Mouse (Mus musculus) neural tube, embryonic 11.5 days (tissue): ENCODE measurements at regions not wholly inside any gene's neighbourhood (a gene's known extent, or its start where the extent isn't known, plus 50 kb on each side); places are given as distances from the start of the nearest gene placed in this dataset.

Experiments
- ATAC-seq: fragments of 200-750 bp; cut with Nextera tagmentation; 2 replicates; pipeline ENCODE4 v1.8.0; 2017; ENCODE audit warnings: moderate number of reproducible peaks, mild to moderate bottlenecking, moderate TSS enrichment, moderate library complexity; ENCODE audit not compliant: insufficient read depth, low FRiP score, low TSS enrichment
- DNase-seq: peaks from one replicate; pipeline ENCODE4 v3.0.0-alpha.2; 2015; ENCODE audit warnings: low spot score
- H3K27ac ChIP-seq: fragments of 300-500 bp; sonication (generic); 2 replicates; pipeline ENCODE4 v1.5.1; 2014; ENCODE audit warnings: low read depth, mild to moderate bottlenecking, low read length
- H3K27me3 ChIP-seq: fragments of 300-500 bp; sonication (generic); 2 replicates; pipeline ENCODE4 v1.6.1; 2014; ENCODE audit warnings: mild to moderate bottlenecking, low read length, mixed read lengths; ENCODE audit not compliant: control insufficient read depth, insufficient read depth
- H3K36me3 ChIP-seq: fragments of 300-500 bp; sonication (generic); 2 replicates; pipeline ENCODE4 v1.6.1; 2014; ENCODE audit warnings: mild to moderate bottlenecking, low read length, moderate library complexity, mixed read lengths; ENCODE audit not compliant: control insufficient read depth, insufficient read depth
- H3K4me1 ChIP-seq: fragments of 300-500 bp; sonication (generic); 2 replicates; pipeline ENCODE4 v1.6.1; 2014; ENCODE audit warnings: low read length, mixed read lengths; ENCODE audit not compliant: control insufficient read depth, insufficient read depth
- H3K4me2 ChIP-seq: fragments of 300-500 bp; sonication (generic); 2 replicates; pipeline ENCODE4 v1.6.1; 2014; ENCODE audit warnings: low read depth, mild to moderate bottlenecking, moderate library complexity
- H3K4me3 ChIP-seq: fragments of 300-500 bp; sonication (generic); 2 replicates; pipeline ENCODE4 v1.5.1; 2014; ENCODE audit warnings: low read depth, low read length
- H3K9ac ChIP-seq: fragments of 300-500 bp; sonication (generic); 2 replicates; pipeline ENCODE4 v1.6.1; 2014; ENCODE audit warnings: mild to moderate bottlenecking, low read length
- H3K9me3 ChIP-seq: fragments of 300-500 bp; sonication (generic); 2 replicates; pipeline ENCODE4 v1.6.1; 2016; ENCODE audit warnings: low read length; ENCODE audit not compliant: control insufficient read depth
- WGBS: fragments of 180-500 bp; shearing (Covaris S2); extraction: QIAGEN DNeasy Blood & Tissue Kit; methylation state at CpG from one replicate; pipeline ENCODE4 v1.1.7; 2014; 5-methylcytosine and 5-hydroxymethylcytosine counted together

DNA sequence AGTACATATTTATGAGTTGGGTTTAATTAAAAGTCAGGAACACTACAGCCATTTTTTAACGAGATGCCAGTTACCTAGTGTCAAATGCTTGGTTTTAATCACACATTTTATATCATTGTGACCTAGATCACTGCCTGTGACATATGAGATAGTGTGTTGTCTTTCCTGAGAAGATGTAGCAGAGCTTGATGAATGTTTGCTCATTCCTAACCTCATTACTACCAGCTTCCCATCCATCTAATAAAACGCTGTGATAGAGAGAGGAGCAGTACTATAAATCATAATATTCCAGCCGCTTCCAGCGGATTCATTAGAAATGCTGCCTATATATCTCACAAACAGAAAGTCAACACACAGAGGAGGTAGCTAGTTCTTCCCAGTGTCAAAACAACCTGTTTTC, 163.6 kb downstream of the Aldoart1 start:
- ATAC-seq: no peak
- Histone ChIP-seq H3K27me3 (no peaks in the 10 kb centered on the region), H3K9ac (no peak overlapping the region), H3K27ac (no peak overlapping the region), H3K36me3 (no peaks in the 10 kb centered on the region), H3K9me3 (no peaks in the 10 kb centered on the region), H3K4me1 (no peaks in the 10 kb centered on the region), H3K4me3 (no peak overlapping the region), H3K4me2 (no peak overlapping the region)
- no peak for DNase-seq
- 81% methylated on average over 4 of the region's 4 CpGs for WGBS

DNA sequence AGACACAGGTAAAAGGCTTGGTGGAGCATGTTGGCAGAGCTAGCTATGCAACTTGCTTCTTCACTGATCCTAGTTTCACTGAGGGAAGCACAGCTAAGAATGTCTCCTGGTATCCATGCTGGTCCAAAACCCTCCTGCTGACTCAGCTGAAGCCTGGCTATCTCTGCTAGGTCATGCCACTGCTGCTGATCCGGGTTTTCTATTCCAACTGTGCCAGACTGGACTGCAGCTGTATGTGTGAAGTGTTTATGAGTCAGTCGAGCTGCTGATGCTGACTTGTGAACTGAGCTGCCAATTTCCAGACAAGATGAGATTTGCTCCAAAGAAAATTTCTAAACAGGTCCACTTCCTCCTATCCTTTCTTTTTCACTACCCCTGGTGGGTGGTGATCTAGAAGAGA, 178.4 kb downstream of the Aldoart1 start:
- H3K4me2 ChIP-seq: no peak overlapping the region
- no peak for ATAC-seq
- no peaks in the 10 kb centered on the region for H3K9me3 ChIP-seq
- no peaks in the 10 kb centered on the region for H3K36me3 ChIP-seq
- H3K4me3 ChIP-seq: no peak overlapping the region
- H3K27me3 ChIP-seq: no peaks in the 10 kb centered on the region
- no peaks in the 10 kb centered on the region for H3K4me1 ChIP-seq
- WGBS: 84% methylated on average over 2 of the region's 2 CpGs
- no peak overlapping the region for H3K9ac ChIP-seq
- H3K27ac ChIP-seq: no peak overlapping the region
- DNase-seq: no peak

DNA sequence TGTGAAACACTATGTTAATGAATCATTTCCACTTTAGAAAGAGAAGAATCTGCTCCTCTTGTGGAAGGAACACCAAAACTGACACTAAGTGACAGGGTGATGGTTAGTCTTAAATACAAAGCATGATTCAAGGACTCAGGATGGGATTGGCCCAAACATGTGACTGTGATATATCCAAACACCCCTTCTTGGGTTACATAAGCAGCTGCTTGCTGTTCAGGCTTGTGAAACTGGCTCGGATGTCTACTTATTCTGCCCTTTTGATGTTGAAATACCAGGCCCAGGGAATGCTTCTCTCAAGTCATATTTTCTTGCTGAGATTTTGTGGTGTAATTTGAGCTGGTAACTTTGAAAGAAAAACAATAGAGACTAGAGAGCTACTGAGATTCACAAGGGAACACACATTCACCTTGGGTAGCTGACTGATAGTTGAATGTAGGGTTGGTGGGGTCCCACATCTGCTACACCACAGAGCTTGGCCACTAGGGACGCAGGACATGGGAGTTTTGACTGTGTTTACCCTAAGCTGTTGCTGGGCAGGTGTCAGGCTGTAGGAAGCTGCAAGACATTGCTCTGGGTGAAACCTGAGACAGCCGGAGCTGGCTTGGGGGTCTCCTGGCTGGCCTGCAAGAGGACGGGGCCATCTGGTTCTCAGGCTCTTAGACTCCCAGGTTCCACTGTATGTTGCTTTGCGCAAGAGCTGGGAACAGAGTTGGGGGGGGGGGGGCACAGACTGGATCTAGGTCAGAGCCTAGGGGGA, 180.6 kb downstream of the Aldoart1 start:
- Histone ChIP-seq H3K36me3 (no peaks in the 10 kb centered on the region), H3K9me3 (no peaks in the 10 kb centered on the region), H3K4me3 (no peak overlapping the region), H3K4me1 (no peaks in the 10 kb centered on the region), H3K27ac (no peak overlapping the region), H3K4me2 (no peak overlapping the region), H3K9ac (no peak overlapping the region), H3K27me3 (no peaks in the 10 kb centered on the region)
- DNase-seq (no peak), ATAC-seq (no peak)
- WGBS: 60% methylated on average over 5 of the region's 5 CpGs

DNA sequence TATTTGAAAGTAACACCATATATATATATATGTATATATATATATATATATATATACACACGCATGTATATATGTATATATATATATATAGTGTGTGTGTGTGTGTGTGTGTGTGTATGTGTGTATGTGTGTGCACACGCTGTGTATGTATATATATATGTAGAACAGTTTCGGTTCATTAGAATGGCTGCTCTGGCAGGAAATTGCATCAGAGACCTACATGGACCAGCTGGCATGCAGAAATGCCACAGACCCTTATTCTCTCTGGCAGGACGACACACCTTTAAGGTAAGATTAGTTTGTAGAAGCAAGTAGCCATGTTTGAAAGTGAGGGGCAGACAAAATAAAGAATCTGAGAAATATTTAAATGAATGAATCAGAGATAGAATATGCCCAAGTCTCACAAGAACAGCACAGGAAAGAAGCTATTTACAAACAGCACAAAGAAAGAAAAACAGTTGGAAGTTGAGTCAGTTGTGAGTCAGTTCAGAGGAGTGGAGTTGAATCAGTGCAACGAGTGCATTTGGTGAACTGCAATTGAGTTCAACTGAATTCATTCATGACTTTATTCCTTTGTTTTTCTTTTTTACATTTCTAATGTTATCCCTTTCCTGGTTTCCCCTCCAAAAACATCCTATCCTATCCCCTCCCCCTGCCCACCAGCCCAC, 182.5 kb downstream of the Aldoart1 start:
- Histone ChIP-seq H3K9me3 (no peaks in the 10 kb centered on the region), H3K4me2 (no peak overlapping the region), H3K27ac (no peak overlapping the region), H3K4me1 (no peaks in the 10 kb centered on the region), H3K36me3 (no peaks in the 10 kb centered on the region), H3K4me3 (no peak overlapping the region), H3K9ac (no peak overlapping the region), H3K27me3 (no peaks in the 10 kb centered on the region)
- ATAC-seq: no peak
- DNase-seq: no peak
- 81% methylated on average over 5 of the region's 5 CpGs for WGBS

DNA sequence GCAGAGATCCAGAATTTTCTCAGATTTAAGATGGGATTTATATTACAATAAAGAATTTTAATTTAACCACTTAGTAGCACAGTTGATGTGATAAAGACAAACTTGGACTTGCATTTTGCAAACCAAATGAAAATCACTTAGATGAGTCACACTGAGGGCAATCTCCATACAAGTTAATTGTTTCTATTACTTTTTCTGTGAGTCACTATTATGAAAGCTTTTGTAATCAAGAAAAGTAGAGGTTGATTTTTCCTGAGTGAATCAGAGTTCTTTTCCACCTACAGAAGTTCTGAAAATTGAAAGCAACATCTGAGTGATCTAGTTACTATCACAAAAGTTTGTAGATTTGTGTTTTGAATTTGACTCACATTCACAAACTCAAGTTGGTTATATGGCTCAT, 188.1 kb downstream of the Aldoart1 start:
- no peak overlapping the region for H3K9ac ChIP-seq
- H3K27ac ChIP-seq: no peak overlapping the region
- no peak overlapping the region for H3K4me3 ChIP-seq
- no peaks in the 10 kb centered on the region for H3K4me1 ChIP-seq
- no peaks in the 10 kb centered on the region for H3K36me3 ChIP-seq
- no peaks in the 10 kb centered on the region for H3K9me3 ChIP-seq
- DNase-seq (no peak), ATAC-seq (no peak)
- H3K4me2 ChIP-seq: no peak overlapping the region
- H3K27me3 ChIP-seq: no peaks in the 10 kb centered on the region

DNA sequence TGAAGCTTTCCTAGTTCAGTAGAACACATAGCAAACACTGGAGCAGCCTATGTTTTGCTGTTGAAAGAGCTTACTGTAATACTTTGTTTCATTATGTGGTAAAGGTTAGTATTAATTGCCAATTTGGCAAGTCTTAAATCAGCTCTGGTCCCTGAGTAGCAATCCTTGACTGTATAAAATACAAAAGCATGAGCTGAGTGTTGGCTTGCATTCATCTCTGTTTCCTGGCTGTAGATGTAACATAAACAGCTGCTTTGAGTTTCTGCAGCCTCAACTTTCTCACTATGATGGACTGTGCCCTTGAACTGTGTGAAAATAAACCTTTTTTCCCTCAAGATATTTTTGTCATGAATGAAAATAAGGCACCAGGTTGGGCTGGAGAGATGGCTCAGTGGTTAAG, 190.0 kb downstream of the Aldoart1 start:
- no peak for DNase-seq
- no peak for ATAC-seq
- no peak overlapping the region for H3K9ac ChIP-seq

DNA sequence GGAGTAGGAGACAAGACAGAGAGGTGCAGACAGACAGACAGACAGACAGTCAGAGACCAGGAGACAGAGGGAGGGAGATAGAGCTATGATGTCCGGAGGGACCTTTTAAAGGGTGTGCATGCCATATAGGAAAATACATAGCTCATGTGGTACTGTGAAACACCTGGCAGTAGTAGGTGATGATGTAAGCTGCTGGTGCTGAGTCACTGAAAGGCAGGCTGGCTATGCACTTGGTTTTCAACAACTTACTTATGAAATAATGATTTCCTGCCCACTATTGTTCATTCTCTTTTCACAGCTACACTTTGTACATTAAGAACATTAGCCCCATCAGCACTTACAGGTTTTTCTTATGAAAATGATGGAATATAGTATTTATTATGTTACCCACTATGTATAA, 196.2 kb downstream of the Aldoart1 start:
- no peaks in the 10 kb centered on the region for H3K36me3 ChIP-seq
- H3K9ac ChIP-seq: no peak overlapping the region
- no peaks in the 10 kb centered on the region for H3K9me3 ChIP-seq
- ATAC-seq: no peak
- no peak overlapping the region for H3K4me2 ChIP-seq
- no peaks in the 10 kb centered on the region for H3K4me1 ChIP-seq
- DNase-seq: no peak
- no peak overlapping the region for H3K4me3 ChIP-seq
- H3K27me3 ChIP-seq: no peaks in the 10 kb centered on the region
- no peak overlapping the region for H3K27ac ChIP-seq
- 79% methylated on average over 1 of the region's 1 CpGs for WGBS

More for the DNA sequence above, 190.0 kb downstream of the Aldoart1 start:
- Histone ChIP-seq H3K4me2 (no peak overlapping the region), H3K9me3 (no peaks in the 10 kb centered on the region), H3K36me3 (no peaks in the 10 kb centered on the region), H3K4me3 (no peak overlapping the region), H3K4me1 (no peaks in the 10 kb centered on the region), H3K27ac (no peak overlapping the region), H3K27me3 (no peaks in the 10 kb centered on the region)

DNA sequence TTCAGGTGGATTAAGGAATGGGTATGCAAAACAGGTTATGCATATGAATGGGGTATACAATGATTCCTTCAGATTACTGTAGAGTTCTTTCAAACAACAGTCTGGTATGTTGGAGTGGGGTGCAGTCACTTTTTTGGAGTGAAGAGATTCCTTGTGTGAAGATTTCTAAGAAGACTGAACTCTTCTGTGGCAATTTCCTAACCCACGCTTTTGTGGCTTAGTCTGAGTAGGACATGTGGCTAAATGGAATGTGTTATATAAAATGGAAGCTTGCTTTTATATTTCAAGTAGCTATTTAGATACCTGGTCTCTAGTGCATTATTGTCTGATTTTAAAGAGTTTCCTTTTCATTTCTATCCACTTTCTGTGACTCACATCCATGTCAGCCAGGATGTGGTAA, 205.3 kb downstream of the Aldoart1 start:
- no peaks in the 10 kb centered on the region for H3K4me1 ChIP-seq

DNA sequence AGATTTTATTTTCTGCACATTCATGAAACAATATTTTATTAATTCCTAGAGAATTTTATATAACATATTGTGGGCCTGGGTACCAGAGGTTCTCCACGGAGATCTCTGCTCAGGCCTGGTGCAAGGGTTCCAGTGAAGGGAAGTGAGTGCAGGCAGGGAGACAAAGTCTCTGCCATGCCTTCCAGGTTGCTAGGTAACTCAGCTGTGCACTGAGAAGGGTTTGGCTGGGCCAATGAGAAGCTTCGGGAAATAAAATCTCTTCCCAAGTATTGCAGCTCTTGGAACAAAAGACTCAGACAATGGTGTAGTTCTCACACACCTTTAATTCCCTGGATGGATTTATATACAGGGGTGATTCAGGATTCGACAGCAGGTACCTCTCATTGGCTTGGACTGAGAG, 223.0 kb downstream of the Aldoart1 start:
- Histone ChIP-seq H3K4me2 (no peak overlapping the region), H3K36me3 (no peaks in the 10 kb centered on the region), H3K9me3 (no peaks in the 10 kb centered on the region), H3K4me3 (no peak overlapping the region), H3K27ac (no peak overlapping the region), H3K4me1 (no peaks in the 10 kb centered on the region), H3K9ac (no peak overlapping the region), H3K27me3 (no peaks in the 10 kb centered on the region)
- 52% methylated on average over 3 of the region's 3 CpGs for WGBS
- DNase-seq: no peak
- no peak for ATAC-seq

More for the DNA sequence above, 205.3 kb downstream of the Aldoart1 start:
- no peak for ATAC-seq
- no peak for DNase-seq
- Histone ChIP-seq H3K9ac (no peak overlapping the region), H3K4me2 (no peak overlapping the region), H3K4me3 (no peak overlapping the region), H3K36me3 (no peaks in the 10 kb centered on the region), H3K9me3 (no peaks in the 10 kb centered on the region), H3K27ac (no peak overlapping the region), H3K27me3 (no peaks in the 10 kb centered on the region)
- WGBS: 95% methylated on average over 1 of the region's 1 CpGs
